Mouse (Mus musculus): ENCODE results near the gene Sec62. TPM values are rescaled to one million over a fixed set of nuclear protein-coding genes. Genes with fewer than 3 reads are reported as not detected.

Gene Sec62
- polyA plus RNA-seq (2015; fragmentation: Nextera tagmentation; extraction: Ambion mirVana): 72.1 and 74.5 TPM in 2 replicates

DNA sequence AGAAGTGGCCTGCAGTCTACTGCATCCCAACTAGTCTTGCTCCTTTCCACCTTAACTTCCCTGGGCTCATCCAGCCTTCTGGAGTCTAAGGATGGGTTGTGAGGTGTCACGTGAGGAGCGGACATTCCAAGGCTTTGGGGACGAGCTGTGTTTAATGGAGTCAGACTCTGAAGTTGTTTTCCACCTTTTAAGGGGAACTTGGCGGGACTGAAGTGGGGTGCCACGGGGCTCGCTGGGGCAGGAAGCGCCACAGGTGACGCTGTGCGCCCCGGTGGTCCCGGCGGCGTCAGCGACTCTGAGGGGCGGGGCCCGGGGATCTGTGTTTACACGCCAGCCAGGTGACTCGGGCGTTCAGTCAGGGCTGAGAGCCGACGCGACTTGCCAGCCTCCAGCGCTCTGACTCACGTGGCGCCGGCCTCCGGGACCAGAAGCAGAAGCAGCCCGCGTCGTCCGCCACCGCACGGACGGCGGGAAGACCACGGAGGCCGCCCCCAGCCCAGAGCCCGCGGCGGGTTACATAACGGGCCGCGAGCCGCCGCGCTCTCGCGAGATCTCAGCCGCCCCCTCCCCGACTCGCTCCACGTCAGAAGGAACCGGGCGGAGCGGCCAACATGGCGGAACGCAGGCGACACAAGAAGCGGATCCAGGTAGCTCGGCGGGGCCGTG lies at the start of gene Sec62:
TSS of gene Sec62 (plus strand) at position 139 of the 666 bp plus-strand sequence.
- peak within 1 kb of the TSS; percentile 95 for H3K27ac ChIP-seq
- H3K4me1 ChIP-seq: peaks cover 7% of the 10 kb centered on the region; the same call in 1 of the 2 replicates
- no peaks in the 10 kb centered on the region for H3K36me3 ChIP-seq
- no peaks in the 10 kb centered on the region for H3K27me3 ChIP-seq
- no peaks in the 10 kb centered on the region for H3K9me3 ChIP-seq
- peak; percentile 98 for ATAC-seq (ENCODE audit: borderline replicate concordance, extremely low read depth, low FRiP score, low TSS enrichment)
- H3K4me3 ChIP-seq: peak within 1 kb of the TSS; percentile 99
- peak within 1 kb of the TSS; percentile 65 for H3K4me2 ChIP-seq
- under 1% methylated on average over 62 of the region's 62 CpGs for WGBS
- H3K9ac ChIP-seq: peak within 1 kb of the TSS; percentile 98

DNA sequence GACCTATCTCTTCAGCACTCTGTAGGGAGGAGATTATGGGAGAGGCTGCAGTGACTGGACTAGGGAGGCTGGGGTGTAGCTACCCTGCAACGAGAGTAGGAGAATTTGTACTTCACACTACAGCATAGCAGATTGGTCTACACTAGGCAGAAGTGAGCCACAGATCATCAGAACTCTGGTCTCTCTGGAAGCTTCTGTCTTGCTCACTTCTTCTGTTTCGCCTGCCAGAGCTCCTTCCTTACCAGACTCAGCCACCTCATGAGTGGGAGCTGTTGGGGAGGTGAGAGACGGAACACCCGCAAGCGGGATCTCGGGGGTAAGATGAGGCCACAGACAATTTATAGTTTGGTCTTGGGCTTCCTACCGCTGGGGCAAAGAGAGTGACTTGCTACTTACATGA lies 49.8 kb upstream of the Sec62 start:
- no peaks in the 10 kb centered on the region for H3K27me3 ChIP-seq

GRCm38 (mm10) chr3:30746006-30746405 lies 46.7 kb upstream of the Sec62 start, which contains the start of gene Samd7:
Gene Samd7, plus strand, starts transcription at chr3:30746293.
- H3K9me3 ChIP-seq: no peaks in the 10 kb centered on the region
- H3K4me3 ChIP-seq: no peak within 1 kb of the TSS
- H3K4me1 ChIP-seq: no peaks in the 10 kb centered on the region
- no peak within 1 kb of the TSS for H3K4me2 ChIP-seq
- H3K36me3 ChIP-seq: no peaks in the 10 kb centered on the region
- WGBS: 77% methylated on average over 7 of the region's 7 CpGs
- no peak for ATAC-seq (ENCODE audit: borderline replicate concordance, extremely low read depth, low FRiP score, low TSS enrichment)
- no peaks in the 10 kb centered on the region for H3K27me3 ChIP-seq
- no peak within 1 kb of the TSS for H3K9ac ChIP-seq
- H3K27ac ChIP-seq: no peak within 1 kb of the TSS

More for the DNA sequence above, 49.8 kb upstream of the Sec62 start:
- Histone ChIP-seq H3K9ac (no peak overlapping the region), H3K27ac (no peak overlapping the region), H3K4me2 (no peak overlapping the region), H3K36me3 (no peaks in the 10 kb centered on the region), H3K4me3 (no peak overlapping the region), H3K9me3 (no peaks in the 10 kb centered on the region), H3K4me1 (no peaks in the 10 kb centered on the region)
- WGBS: 86% methylated on average over 7 of the region's 7 CpGs
- no peak for ATAC-seq (ENCODE audit: borderline replicate concordance, extremely low read depth, low FRiP score, low TSS enrichment)

- no peak for ATAC-seq (ENCODE audit: borderline replicate concordance, extremely low read depth, low FRiP score, low TSS enrichment)
Measured at GRCm38 (mm10) chr3:30748316-30748715, 44.4 kb upstream of the Sec62 start.

GRCm38 (mm10) chr3:30754696-30755095 lies 38.0 kb upstream of the Sec62 start:
- Histone ChIP-seq H3K9ac (no peak overlapping the region), H3K4me2 (no peak overlapping the region), H3K4me1 (no peaks in the 10 kb centered on the region), H3K4me3 (no peak overlapping the region), H3K9me3 (no peaks in the 10 kb centered on the region), H3K36me3 (no peaks in the 10 kb centered on the region), H3K27ac (no peak overlapping the region), H3K27me3 (no peaks in the 10 kb centered on the region)
- ATAC-seq (ENCODE audit: borderline replicate concordance, extremely low read depth, low FRiP score, low TSS enrichment): no peak
- 96% methylated on average over 4 of the region's 4 CpGs for WGBS

More at GRCm38 (mm10) chr3:30748316-30748715, 44.4 kb upstream of the Sec62 start:
- H3K27ac ChIP-seq: no peak overlapping the region
- H3K9me3 ChIP-seq: no peaks in the 10 kb centered on the region
- no peak overlapping the region for H3K4me3 ChIP-seq
- H3K4me1 ChIP-seq: no peaks in the 10 kb centered on the region
- WGBS: 73% methylated on average over 9 of the region's 9 CpGs
- H3K9ac ChIP-seq: no peak overlapping the region
- H3K4me2 ChIP-seq: no peak overlapping the region
- H3K36me3 ChIP-seq: no peaks in the 10 kb centered on the region
- H3K27me3 ChIP-seq: no peaks in the 10 kb centered on the region

- Histone ChIP-seq H3K4me3 (no peak overlapping the region), H3K36me3 (no peaks in the 10 kb centered on the region), H3K9ac (no peak overlapping the region), H3K9me3 (no peaks in the 10 kb centered on the region), H3K27me3 (no peaks in the 10 kb centered on the region), H3K27ac (no peak overlapping the region), H3K4me2 (no peak overlapping the region), H3K4me1 (no peaks in the 10 kb centered on the region)
- no peak for ATAC-seq (ENCODE audit: borderline replicate concordance, extremely low read depth, low FRiP score, low TSS enrichment)
- WGBS: 84% methylated on average over 4 of the region's 4 CpGs
Measured at GRCm38 (mm10) chr3:30764877-30765276, 27.8 kb upstream of the Sec62 start.

GRCm38 (mm10) chr3:30765311-30766027 lies 27.2 kb upstream of the Sec62 start:
- ATAC-seq (ENCODE audit: borderline replicate concordance, extremely low read depth, low FRiP score, low TSS enrichment): peak; percentile 73

DNA sequence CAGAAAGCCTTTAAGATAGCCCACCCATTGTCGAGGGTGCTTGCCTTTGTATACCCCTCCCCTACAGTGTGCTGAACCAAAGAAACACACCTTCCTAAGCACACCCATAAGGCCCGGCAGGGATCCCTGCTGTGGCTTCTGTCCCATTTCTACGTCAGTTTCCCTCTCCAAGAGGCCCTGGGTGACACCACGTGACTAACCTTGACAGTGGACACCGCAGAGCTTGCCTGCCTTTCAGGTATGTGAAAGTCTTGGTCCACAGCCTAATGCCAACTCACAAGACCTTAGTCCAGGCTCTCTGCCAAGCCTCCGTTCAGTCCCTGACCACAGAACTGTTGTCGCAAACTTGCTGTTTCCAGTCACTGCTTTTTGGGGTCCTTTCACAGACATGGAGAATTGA lies 26.5 kb upstream of the Sec62 start:
- ATAC-seq (ENCODE audit: borderline replicate concordance, extremely low read depth, low FRiP score, low TSS enrichment): peak; percentile 81
- Histone ChIP-seq H3K4me3 (no peak overlapping the region), H3K27me3 (no peaks in the 10 kb centered on the region), H3K9me3 (no peaks in the 10 kb centered on the region), H3K36me3 (no peaks in the 10 kb centered on the region), H3K27ac (no peak overlapping the region), H3K4me1 (no peaks in the 10 kb centered on the region), H3K9ac (no peak overlapping the region), H3K4me2 (no peak overlapping the region; the same call in 1 of the 2 replicates)
- WGBS: 52% methylated on average over 7 of the region's 7 CpGs

More at GRCm38 (mm10) chr3:30765311-30766027, 27.2 kb upstream of the Sec62 start:
- Histone ChIP-seq H3K9me3 (no peaks in the 10 kb centered on the region), H3K9ac (no peak overlapping the region), H3K4me3 (no peak overlapping the region), H3K4me1 (no peaks in the 10 kb centered on the region), H3K27ac (no peak overlapping the region), H3K4me2 (no peak overlapping the region), H3K27me3 (no peaks in the 10 kb centered on the region), H3K36me3 (no peaks in the 10 kb centered on the region)
- WGBS: 61% methylated on average over 10 of the region's 10 CpGs

DNA sequence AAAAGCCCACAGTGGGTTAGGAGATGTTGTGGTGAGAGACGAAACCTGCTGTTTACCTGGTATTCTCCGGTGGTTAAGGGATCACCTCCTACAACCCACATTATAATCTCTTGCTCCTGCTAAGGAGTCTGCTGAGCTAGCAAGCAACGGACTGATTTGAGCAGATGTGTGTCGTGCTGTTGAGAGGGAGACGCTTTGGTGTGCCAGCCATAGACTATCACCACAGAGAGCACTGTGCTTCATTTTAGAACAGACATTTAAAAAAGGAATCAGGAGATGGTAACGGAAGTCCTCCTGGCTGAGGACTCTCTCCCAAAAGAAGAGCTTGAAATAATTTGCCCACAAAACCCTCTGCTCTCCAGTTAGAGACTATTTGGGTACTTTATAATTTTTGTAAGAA lies 25.4 kb upstream of the Sec62 start:
- no peaks in the 10 kb centered on the region for H3K4me1 ChIP-seq
- H3K9ac ChIP-seq: no peak overlapping the region
- H3K4me2 ChIP-seq: no peak overlapping the region
- ATAC-seq (ENCODE audit: borderline replicate concordance, extremely low read depth, low FRiP score, low TSS enrichment): no peak
- H3K27me3 ChIP-seq: no peaks in the 10 kb centered on the region
- no peaks in the 10 kb centered on the region for H3K36me3 ChIP-seq
- no peaks in the 10 kb centered on the region for H3K9me3 ChIP-seq
- no peak overlapping the region for H3K4me3 ChIP-seq
- WGBS: 75% methylated on average over 6 of the region's 6 CpGs
- no peak overlapping the region for H3K27ac ChIP-seq

DNA sequence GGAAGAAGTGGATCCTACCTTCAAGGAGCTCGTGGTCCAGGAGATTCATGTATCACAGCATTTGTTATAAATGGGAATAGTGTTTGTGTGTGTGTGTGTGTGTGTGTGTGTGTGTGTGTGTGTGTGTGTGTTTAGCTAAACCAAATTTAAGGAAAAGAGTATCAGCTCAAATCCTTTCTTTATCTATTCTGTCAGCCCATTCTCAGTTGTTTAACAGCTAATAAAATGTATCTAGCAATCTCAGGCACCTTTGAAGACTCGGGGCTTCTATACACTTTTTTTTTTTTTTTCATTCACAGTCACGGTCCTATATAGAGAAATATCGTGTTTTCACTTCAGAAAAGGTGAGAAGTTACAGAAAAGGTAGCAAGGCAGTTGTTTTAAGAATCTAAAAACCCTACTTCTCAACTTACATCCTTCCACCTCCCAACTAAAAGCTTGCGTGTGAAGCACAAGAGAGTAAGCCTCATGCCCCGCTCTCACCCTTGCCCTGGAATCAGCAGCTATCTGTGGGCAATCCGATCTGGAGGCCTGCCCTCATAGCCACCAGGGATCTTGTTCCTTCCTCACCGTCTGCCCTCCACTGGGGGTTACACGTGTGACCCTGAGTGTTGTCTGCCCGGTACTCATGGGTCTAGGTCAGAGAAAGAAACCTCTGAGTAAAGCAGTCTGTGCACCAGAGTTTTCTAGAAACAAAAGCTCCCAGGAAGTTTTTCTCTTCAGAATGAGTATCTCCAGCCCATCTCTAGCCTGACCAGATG lies 22.7 kb upstream of the Sec62 start:
- Histone ChIP-seq H3K4me3 (no peak overlapping the region), H3K4me1 (no peaks in the 10 kb centered on the region), H3K27me3 (no peaks in the 10 kb centered on the region), H3K4me2 (no peak overlapping the region), H3K9ac (no peak overlapping the region), H3K36me3 (no peaks in the 10 kb centered on the region), H3K9me3 (no peaks in the 10 kb centered on the region), H3K27ac (no peak overlapping the region)
- 43% methylated on average over 10 of the region's 10 CpGs for WGBS
- no peak for ATAC-seq (ENCODE audit: borderline replicate concordance, extremely low read depth, low FRiP score, low TSS enrichment)

DNA sequence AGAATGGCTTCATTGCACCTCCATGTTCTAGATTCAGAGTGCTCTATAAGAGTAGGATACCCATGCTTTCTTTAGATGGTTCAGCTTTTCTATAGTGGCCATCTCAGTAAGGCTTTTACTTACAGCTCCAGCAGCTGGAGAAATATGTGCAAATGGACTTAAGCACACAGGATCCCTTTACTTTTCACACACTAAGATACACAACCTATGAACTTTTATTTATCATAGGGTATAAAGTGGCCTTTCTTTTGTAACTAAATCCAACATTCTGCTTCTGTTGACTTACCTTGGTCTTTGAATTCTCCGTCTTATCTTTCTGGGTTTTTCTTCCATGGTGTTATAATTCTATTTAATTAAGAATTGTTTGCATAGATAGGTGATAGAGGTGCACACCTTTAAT lies 21.1 kb upstream of the Sec62 start:
- no peak overlapping the region for H3K4me3 ChIP-seq
- no peak overlapping the region for H3K4me2 ChIP-seq
- H3K9ac ChIP-seq: no peak overlapping the region
- no peaks in the 10 kb centered on the region for H3K36me3 ChIP-seq
- H3K4me1 ChIP-seq: no peaks in the 10 kb centered on the region
- 71% methylated on average over 1 of the region's 1 CpGs for WGBS
- no peaks in the 10 kb centered on the region for H3K27me3 ChIP-seq
- H3K9me3 ChIP-seq: no peaks in the 10 kb centered on the region
- no peak for ATAC-seq (ENCODE audit: borderline replicate concordance, extremely low read depth, low FRiP score, low TSS enrichment)
- no peak overlapping the region for H3K27ac ChIP-seq

GRCm38 (mm10) chr3:30772631-30773030 lies 20.0 kb upstream of the Sec62 start:
- Histone ChIP-seq H3K9me3 (no peaks in the 10 kb centered on the region), H3K4me1 (no peaks in the 10 kb centered on the region), H3K4me3 (no peak overlapping the region), H3K27ac (no peak overlapping the region), H3K27me3 (no peaks in the 10 kb centered on the region), H3K36me3 (no peaks in the 10 kb centered on the region), H3K9ac (no peak overlapping the region), H3K4me2 (no peak overlapping the region)
- no peak for ATAC-seq (ENCODE audit: borderline replicate concordance, extremely low read depth, low FRiP score, low TSS enrichment)
- 51% methylated on average over 4 of the region's 4 CpGs for WGBS
